Mouse (Mus musculus): ENCODE data around the gene 2310011J03Rik.

The 2310011J03Rik gene

DNA sequence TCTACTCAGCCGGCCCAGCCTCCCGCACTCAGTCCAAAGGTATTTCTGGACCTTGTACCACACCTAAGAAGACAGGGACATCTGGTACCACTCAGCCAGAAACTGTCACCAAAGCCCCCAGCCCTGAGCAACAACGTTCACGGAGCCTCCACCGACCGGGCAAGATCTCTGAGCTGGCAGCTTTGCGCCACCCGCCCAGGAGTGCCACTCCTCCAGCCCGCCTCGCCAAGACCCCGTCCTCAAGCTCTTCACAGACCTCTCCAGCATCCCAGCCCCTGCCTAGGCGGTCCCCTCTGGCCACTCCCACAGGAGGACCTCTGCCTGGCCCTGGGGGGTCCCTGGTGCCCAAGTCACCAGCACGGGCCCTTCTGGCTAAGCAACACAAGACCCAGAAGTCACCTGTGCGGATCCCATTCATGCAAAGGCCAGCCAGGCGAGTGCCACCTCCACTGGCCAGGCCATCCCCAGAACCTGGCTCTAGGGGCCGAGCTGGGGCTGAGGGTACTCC lies 5.8 kb downstream of the 2310011J03Rik start:
- DNase-seq = no peak

DNA sequence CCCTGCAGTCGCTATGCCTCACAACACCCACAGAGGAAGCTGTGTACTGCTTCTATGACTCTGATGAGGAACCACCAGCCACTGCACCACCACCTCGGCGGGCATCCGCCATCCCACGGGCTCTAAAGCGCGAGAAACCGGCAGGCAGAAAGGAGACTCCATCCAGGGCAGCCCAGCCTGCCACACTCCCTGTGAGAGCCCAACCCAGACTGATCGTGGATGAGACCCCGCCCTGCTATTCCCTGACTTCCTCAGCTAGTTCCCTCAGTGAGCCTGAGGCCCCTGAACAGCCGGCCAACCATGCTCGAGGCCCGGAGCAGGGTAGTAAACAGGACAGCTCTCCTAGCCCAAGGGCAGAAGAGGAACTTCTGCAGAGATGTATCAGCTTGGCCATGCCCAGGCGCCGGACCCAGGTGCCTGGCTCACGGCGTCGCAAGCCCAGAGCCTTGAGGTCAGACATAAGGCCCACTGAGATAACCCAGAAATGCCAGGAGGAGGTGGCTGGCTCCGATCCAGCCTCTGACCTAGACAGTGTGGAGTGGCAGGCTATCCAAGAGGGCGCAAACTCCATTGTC lies 6.6 kb downstream of the 2310011J03Rik start:
- DNase-seq = no peak

DNA sequence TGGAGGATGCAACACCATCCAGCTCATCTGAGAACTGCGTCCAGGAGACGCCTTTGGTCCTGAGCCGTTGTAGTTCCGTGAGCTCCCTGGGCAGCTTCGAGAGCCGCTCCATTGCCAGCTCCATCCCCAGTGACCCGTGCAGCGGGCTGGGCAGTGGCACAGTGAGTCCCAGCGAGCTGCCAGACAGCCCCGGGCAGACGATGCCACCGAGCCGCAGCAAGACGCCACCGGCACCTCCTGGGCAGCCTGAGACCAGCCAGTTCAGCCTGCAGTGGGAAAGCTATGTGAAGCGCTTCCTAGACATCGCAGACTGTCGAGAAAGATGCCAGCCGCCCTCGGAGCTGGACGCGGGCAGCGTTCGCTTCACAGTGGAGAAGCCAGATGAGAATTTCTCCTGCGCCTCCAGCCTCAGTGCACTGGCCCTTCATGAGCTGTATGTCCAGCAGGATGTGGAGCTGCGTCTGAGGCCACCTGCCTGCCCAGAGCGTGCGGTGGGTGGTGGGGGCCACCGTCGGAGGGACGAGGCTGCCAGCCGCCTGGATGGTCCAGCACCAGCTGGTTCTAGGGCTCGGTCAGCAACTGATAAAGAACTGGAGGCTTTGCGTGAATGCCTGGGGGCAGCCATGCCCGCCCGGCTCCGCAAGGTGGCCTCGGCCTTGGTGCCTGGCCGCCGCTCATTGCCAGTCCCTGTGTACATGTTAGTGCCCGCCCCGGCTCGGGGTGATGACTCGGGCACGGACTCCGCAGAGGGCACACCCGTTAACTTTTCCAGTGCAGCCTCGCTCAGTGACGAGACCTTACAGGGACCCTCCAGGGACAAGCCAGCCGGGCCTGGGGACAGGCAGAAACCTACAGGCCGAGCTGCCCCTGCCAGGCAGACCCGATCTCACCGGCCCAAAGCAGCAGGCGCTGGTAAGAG lies 7.5 kb downstream of the 2310011J03Rik start:
- no peak for DNase-seq

- no peak for DNase-seq
Observed at GRCm38 (mm10) chr10:80311560-80311959, 8.8 kb downstream of the 2310011J03Rik start.

- no peak for DNase-seq
Observed at GRCm38 (mm10) chr10:80304862-80305261, 15.5 kb downstream of the 2310011J03Rik start.

GRCm38 (mm10) chr10:80304458-80304857 lies 15.9 kb downstream of the 2310011J03Rik start:
- DNase-seq = no peak

- DNase-seq = peak; percentile 100
Observed at GRCm38 (mm10) chr10:80302471-80302881, 17.9 kb downstream of the 2310011J03Rik start.

DNA sequence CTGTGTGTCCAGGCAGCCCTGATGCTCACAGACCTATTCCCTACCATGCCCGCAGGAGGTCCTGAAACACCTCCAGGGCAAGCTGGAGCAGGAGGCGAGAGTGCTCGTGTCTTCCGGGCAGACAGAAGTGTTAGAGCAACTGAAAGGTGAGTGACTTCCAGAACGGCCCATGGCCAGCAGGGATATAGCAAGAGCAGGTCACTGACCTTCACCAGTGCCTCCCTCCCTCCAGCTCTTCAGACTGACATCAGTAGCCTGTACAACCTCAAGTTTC lies 18.3 kb downstream of the 2310011J03Rik start:
- DNase-seq = no peak

GRCm38 (mm10) chr10:80301256-80302081 lies 18.9 kb downstream of the 2310011J03Rik start:
- no peak for DNase-seq

DNA sequence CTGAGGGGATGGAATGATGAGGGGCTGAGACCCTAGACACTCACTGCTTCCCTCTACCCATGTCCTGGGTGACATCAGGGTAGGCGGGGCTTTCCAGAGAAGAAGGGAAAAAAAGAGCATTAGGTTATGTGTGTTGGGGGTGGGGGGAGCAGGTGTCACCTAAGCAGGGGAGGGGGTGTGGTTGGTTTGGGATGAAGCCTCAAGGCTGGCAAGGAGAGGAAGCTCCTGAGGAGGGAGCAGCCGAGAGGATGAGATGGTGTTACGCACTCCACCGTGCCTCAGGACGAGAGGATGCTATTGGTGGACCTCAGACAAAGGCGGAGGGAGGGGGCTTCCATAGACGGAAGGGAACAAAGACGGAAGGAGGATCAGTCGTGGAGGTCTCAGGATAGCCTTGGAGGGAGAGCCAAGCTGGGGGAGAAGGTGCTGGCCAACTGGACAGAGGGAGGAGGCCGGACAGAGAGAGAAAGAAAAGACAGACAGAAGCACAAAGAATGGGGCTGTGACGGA lies 19.6 kb downstream of the 2310011J03Rik start:
- DNase-seq = no peak

DNA sequence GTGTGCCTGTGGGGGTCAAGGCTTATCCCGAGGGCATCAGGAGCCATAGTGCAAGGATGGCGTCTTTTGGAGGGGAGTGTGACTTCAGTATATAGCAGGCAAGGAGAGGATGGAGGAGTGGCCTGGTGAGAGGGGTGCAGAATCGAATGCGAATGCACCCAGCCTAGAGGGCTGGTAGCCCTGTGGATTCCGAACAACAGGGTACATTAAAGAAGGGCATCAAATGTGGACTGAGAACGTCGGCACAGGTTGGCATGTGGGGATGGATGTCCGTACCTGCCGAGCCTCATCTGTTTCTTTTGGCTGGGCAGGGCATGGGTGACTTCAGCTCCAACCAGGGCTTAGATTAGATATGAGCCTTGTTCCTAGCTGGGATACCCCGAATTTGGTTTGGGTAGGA lies 20.5 kb downstream of the 2310011J03Rik start:
- DNase-seq = no peak

GRCm38 (mm10) chr10:80299301-80299700 lies 21.0 kb downstream of the 2310011J03Rik start:
- DNase-seq = no peak

DNA sequence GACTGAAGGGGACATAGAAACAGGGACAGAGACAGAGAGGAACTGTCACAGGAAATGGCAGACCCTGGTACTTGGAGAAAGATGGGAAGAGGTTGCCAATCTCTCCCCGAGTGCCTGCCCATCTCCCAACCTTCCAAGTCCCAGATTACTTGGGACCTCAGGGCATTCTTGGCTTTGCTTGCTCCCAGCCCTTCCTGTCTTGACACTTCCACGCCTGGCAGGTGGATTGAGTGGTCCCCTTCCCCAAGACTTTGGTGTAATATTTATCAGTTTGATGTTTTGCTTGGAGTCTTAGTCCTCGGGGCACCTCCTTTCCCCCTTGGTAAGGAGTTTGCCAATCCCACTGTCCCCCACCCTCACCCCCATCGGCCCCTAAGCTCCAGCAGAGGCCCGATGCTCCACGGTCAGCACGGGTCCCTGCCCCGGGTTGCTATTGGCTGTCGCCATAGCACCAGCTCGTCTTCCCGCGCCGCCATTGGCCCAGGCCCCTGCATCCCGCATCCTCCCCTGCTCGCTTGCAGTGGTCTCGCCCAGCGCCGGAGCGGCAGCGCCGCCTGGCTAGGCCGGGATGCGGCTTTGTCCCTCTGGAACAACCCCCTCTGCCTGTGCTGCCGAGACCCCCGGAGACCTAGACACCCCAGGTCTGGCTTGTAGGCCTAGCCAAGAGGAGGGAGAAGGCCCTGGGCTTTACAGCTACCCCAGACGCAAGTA lies 21.6 kb downstream of the 2310011J03Rik start:
- peak; percentile 98 for DNase-seq

DNA sequence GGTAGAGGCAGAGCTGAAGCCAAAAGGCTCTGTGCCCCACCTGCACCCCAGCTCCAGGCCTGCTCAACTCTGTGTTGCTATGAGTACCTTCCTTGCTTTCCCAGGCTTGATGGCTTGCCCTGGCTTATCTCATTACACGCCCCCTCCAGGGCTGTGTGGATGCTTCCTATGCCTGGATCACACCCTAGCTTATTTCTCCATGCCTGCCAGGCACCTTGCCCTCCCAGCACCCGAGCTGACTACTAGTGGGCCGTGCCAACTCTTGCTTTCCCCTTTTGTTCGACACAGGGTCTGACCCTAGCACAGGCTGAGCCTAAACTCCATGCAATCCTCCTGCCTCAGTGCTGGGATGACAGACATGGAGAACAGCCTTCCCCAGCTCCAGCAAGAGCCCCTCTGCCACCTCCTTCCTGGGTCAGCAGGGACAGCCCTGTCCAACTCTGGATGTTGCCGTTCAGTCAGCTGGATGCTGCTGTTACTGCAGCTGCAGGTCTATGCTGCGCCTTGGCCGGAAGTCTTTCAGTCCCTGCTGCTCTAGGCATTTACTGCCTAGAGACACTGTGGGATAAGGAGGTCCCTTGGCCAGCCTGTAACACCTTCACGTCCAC lies 22.7 kb downstream of the 2310011J03Rik start:
- DNase-seq = peak; percentile 92

- DNase-seq = peak; percentile 94
Observed at GRCm38 (mm10) chr10:80296824-80297223, 23.5 kb downstream of the 2310011J03Rik start.

DNA sequence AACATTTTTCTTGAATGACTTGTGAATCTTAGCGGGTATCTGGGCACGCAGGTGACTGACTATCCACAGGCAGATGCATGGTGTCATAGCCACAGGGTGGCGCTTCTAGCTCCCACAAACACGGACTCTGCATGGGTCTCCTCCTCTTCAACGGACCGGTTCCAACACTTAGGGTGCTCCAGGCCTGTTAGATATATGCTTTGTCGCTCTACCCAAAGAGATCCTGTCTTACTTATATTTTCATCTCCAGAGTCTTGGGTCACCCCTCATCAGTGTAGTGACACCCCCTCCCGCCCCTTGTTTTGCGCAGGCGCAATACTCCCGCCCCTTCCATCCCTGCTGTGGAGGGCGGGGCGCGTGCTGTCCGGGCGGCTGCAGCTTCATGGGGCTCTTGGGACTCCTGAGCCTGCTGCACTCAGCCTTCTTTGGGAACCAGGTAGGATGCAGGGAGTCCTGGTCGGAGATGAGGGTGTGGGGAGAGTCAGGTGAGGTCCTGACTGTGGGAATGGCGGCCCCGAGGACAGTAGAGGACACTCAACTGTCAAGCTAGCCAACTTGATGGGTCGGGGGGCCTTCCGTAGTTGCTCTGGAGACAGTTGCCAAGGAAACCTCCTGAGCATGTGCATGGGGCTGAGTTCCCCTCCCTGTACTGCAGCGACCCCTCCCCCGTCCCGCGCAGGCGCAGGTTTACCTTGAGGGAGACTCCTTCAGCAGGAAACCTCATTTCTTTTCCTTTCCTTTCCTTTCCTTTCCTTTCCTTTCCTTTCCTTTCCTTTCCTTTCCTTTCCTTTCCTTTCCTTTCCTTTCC lies 24.5 kb downstream of the 2310011J03Rik start, which contains the start of gene Apc2:
TSS of gene Apc2 (plus strand) at position 360 of the 808 bp plus-strand sequence.
- peak; percentile 99 for DNase-seq

- no peak for DNase-seq
Observed at GRCm38 (mm10) chr10:80294788-80295303, 25.5 kb downstream of the 2310011J03Rik start.

DNA sequence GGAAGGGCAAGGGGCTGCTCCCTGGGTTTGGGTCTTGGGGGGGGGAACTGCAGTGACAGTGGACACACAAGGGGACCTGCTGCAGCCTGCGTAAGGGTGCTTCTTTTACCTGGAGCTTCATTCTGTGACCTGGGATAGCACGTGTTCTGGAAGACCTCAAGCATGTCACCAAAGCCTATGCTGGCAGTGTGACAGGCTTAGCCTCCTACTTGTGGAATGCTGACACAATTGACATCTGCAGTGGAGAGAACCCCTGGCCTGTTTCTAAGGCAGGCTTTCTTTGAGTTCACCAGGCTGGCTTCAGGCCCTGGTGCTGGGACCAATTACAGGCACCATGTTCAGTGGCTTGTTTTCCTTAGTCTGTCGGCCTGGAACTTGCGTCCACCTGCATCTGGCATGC lies 26.0 kb downstream of the 2310011J03Rik start:
- no peak for DNase-seq

- DNase-seq = no peak
Observed at GRCm38 (mm10) chr10:80293325-80293724, 27.0 kb downstream of the 2310011J03Rik start.

DNA sequence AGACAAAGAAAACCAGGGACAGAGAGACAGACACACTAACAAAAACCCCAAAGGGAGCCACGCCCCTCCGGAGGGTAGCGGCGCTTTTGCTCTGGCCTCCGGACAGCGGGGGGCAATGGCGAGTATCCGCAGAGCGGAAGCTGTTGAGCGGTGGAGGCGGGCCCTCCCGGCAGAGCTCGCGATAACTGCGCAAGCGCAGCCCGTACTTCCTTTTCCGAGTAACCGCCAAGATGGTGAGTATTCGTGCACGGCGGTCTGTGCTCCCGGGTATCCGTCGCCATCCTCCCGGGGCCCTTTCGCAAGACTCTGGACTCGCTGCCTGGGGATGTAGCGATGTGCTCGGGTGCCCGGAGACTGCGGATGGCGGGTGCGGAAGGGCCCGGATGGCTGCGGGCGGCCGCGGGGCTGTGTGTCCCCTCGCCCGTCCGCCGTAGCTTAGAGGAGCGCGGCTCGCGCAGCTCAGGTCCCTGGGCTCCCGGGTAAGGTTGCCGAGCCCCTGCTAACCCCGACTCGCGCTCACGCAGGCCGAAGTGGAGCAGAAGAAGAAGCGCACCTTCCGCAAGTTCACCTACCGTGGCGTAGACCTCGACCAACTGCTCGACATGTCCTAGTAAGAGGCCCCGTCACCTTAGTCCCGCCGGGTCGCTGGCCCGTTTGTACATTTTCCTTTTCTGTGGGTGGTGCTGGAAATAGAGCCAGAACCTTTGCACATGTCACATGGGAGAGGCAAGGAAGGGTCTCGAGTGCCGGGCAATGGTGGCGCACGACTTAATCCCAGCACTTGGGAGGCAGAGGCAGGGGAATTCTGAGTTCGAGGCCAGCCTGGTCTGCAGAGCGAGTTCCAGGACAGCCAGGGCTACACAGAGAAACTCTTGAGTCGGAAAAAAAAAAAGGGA lies 27.8 kb downstream of the 2310011J03Rik start, which contains the start of gene Rps15:
TSS of gene Rps15 (plus strand) at position 203 of the 896 bp plus-strand sequence.
- DNase-seq = peak; percentile 99

All from heart, adult 11 months (tissue).